Mouse (Mus musculus) cerebellum, adult (tissue): ENCODE results near the gene Rmnd1.
"Not testable (repeated sequence)": the region's sequence is repeated elsewhere in the genome, so short reads cannot be mapped to it uniquely, and the experiment has no call there.

ENCODE experiments used
- ATAC-seq: cut with Nextera tagmentation; 2 replicates; pipeline ENCODE4 v1.9.2; 2017; ENCODE audit warnings: mild to moderate bottlenecking, moderate library complexity, mixed read lengths; ENCODE audit not compliant: insufficient number of reproducible peaks, low FRiP score, low TSS enrichment

The Rmnd1 gene

GRCm38 (mm10) chr10:4432123-4432931 is at the start of gene Rmnd1, which contains the start of gene Armt1:
Gene Rmnd1 (minus strand): TSS chr10:4432388.
Gene Armt1 (plus strand): TSS chr10:4432467.
- ATAC-seq: peak; percentile 85

- no peak for ATAC-seq
These were observed 49.5 kb upstream of the Rmnd1 start for GRCm38 (mm10) chr10:4481695-4482094.

GRCm38 (mm10) chr10:4480929-4481328 is 48.7 kb upstream of the Rmnd1 start:
- ATAC-seq: no peak

GRCm38 (mm10) chr10:4476604-4477003 is 44.4 kb upstream of the Rmnd1 start:
- ATAC-seq: no peak

- ATAC-seq: no peak
These were observed 43.2 kb upstream of the Rmnd1 start for GRCm38 (mm10) chr10:4475431-4475830.

- ATAC-seq: no peak
These were observed 41.4 kb upstream of the Rmnd1 start for GRCm38 (mm10) chr10:4473591-4473993.

GRCm38 (mm10) chr10:4469406-4469805 is 37.2 kb upstream of the Rmnd1 start:
- ATAC-seq: no peak

- ATAC-seq: no peak
These were observed 33.6 kb upstream of the Rmnd1 start for GRCm38 (mm10) chr10:4465799-4466198.

- ATAC-seq: no peak
These were observed 28.0 kb upstream of the Rmnd1 start for GRCm38 (mm10) chr10:4460201-4460600.

GRCm38 (mm10) chr10:4456409-4456808 is 24.2 kb upstream of the Rmnd1 start:
- ATAC-seq: no peak

GRCm38 (mm10) chr10:4435416-4435815 is 3.2 kb upstream of the Rmnd1 start:
- ATAC-seq: no peak

GRCm38 (mm10) chr10:4433871-4434270 is 1.7 kb upstream of the Rmnd1 start:
- not testable (repeated sequence) for ATAC-seq

GRCm38 (mm10) chr10:4432996-4433755 is 988 bp upstream of the Rmnd1 start:
- no peak for ATAC-seq

- ATAC-seq: 0 out of 2 replicates have a peak, but pooled peaks have one; percentile 1
These were observed 454 bp downstream of the Rmnd1 start for GRCm38 (mm10) chr10:4431746-4432122.

- ATAC-seq: no peak
These were observed 1.4 kb downstream of the Rmnd1 start for GRCm38 (mm10) chr10:4430826-4431225.

GRCm38 (mm10) chr10:4430399-4430798 is 1.8 kb downstream of the Rmnd1 start:
- no peak for ATAC-seq

- no peak for ATAC-seq
These were observed 6.9 kb downstream of the Rmnd1 start for GRCm38 (mm10) chr10:4425245-4425644.

GRCm38 (mm10) chr10:4407191-4407590 is 25.0 kb downstream of the Rmnd1 start:
- no peak for ATAC-seq

- ATAC-seq: no peak
These were observed 26.7 kb downstream of the Rmnd1 start for GRCm38 (mm10) chr10:4405511-4405910.

- peak; percentile 56 for ATAC-seq
These were observed 27.2 kb downstream of the Rmnd1 start for GRCm38 (mm10) chr10:4404895-4405491.

GRCm38 (mm10) chr10:4398058-4398457 is 34.1 kb downstream of the Rmnd1 start:
- ATAC-seq: peak; percentile 54; the same call in 1 of the 2 replicates
